Mouse (Mus musculus): ENCODE results near the gene Nlrp9b. TPM values are rescaled to one million over a fixed set of nuclear protein-coding genes. Genes with fewer than 3 reads are reported as not detected.

The Nlrp9b gene
- total and polyA plus RNA-seq, 3 experiments, result not detected

GRCm38 (mm10) chr7:19962423-19962822, 28.8 kb upstream of the Nlrp9b start:
- no peak overlapping the region for H3K27ac ChIP-seq (ENCODE audit: control insufficient read depth, low read depth, low read length)
- DNase-seq (ENCODE audit: low read depth, low spot score), result no peak
- H3K79me2 ChIP-seq (ENCODE audit: control insufficient read depth, insufficient read depth, low read length, poor library complexity), result no peaks in the 10 kb centered on the region
- H3K27me3 ChIP-seq (ENCODE audit: control insufficient read depth in 1 of 2, insufficient read depth in 2 of 2, low read length in 2 of 2), result peaks cover 0 to 3% of the 10 kb centered on the region in 2 experiments; a peak in 1 of 4 replicates
- no peak overlapping the region for H3K9ac ChIP-seq (ENCODE audit: control insufficient read depth, low read depth, low read length, poor library complexity, severe bottlenecking)
- H3K4me3 ChIP-seq (ENCODE audit: control insufficient read depth in 1 of 2, insufficient read depth in 1 of 2, low read depth in 2 of 2, low read length in 2 of 2), result no peak overlapping the region
- no peaks in the 10 kb centered on the region for H3K36me3 ChIP-seq (ENCODE audit: control insufficient read depth in 1 of 2, insufficient read depth in 2 of 2, low read length in 2 of 2)
- no peaks in the 10 kb centered on the region for H3K9me3 ChIP-seq (replicated peaks; ENCODE audit: insufficient read depth, low read length)
- TF ChIP-seq USF2 (IDR thresholded peaks at IDR 0.05; ENCODE audit: borderline replicate concordance in 1 of 2, insufficient read depth in 1 of 2, low read depth in 1 of 2, low read length in 2 of 2), result no peak
- no peak for TF ChIP-seq MAFK (IDR thresholded peaks at IDR 0.05; ENCODE audit: borderline replicate concordance, low read depth, low read length)
- TF ChIP-seq USF1 (IDR thresholded peaks at IDR 0.05; ENCODE audit: low read depth, low read length), result no peak
- TF ChIP-seq MXI1 (IDR thresholded peaks at IDR 0.05; ENCODE audit: low read depth, low read length), result no peak
- TF ChIP-seq ETS1 (IDR thresholded peaks at IDR 0.05; ENCODE audit: low read depth, low read length), result no peak
- no peak for TF ChIP-seq EP300 (IDR thresholded peaks at IDR 0.05; ENCODE audit: low read depth in 1 of 2, low read length in 2 of 2)
- TF ChIP-seq GATA1 (IDR thresholded peaks at IDR 0.05; ENCODE audit: low read depth, low read length), result no peak
- no peak for TF ChIP-seq RAD21 (IDR thresholded peaks at IDR 0.05; ENCODE audit: low read depth, low read length)
- no peak for TF ChIP-seq NELFE (IDR thresholded peaks at IDR 0.05; ENCODE audit: low read depth, low read length)
- no peak for TF ChIP-seq MAZ (IDR thresholded peaks at IDR 0.05; ENCODE audit: low read depth, low read length)
- no peak for TF ChIP-seq NRF1 (IDR thresholded peaks at IDR 0.05; ENCODE audit: insufficient read depth, low read depth, low read length, poor library complexity, severe bottlenecking)
- TF ChIP-seq RCOR1 (IDR thresholded peaks at IDR 0.05; ENCODE audit: low read depth, low read length), result no peak
- TF ChIP-seq ZKSCAN1 (IDR thresholded peaks at IDR 0.05; ENCODE audit: low read depth, low read length), result no peak
- TF ChIP-seq BHLHE40 (IDR thresholded peaks at IDR 0.05; ENCODE audit: borderline replicate concordance, low read depth, low read length), result no peak
- no peak for TF ChIP-seq TCF12 (IDR thresholded peaks at IDR 0.05; ENCODE audit: low read depth, low read length)
- H3K4me1 ChIP-seq (ENCODE audit: control insufficient read depth in 1 of 2, insufficient read depth in 2 of 2, low read length in 2 of 2), result no peaks in the 10 kb centered on the region

DNA sequence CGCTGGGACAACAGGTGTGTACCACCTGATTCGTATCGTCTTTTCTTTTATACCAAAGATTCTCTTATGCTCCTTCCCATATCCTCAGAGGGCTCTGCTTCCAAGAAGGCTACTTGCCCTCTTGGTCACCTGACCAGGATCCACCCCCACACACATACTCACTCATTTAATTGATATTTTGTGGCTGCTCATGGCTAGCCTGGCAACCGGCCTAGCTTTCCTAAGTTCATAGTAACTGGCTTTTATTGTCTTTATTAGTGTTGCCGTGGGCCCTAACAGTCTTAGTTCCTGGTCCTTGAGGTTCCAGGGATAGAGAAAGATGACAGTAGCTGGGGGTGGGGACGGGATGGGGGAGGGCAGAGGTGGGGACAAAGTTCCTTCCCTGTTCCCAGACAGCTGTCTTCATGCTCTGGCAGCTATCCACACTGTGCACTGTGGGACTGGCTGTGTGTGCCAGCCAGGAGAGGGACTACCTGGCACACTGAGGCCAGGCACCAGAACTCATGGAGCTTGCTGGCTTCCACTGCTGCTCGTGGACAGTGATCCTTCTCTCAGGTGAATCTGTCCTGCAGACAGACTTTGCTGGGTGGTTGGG, 26.2 kb upstream of the Nlrp9b start, which contains the start of gene Ceacam20:
Gene Ceacam20 (plus strand): TSS at position 428 of the 595 bp plus-strand sequence.
- Histone ChIP-seq H3K9me3 (replicated peaks; ENCODE audit: insufficient read depth, low read length) (no peaks in the 10 kb centered on the region), H3K27ac (ENCODE audit: control insufficient read depth, low read depth, low read length) (no peak within 1 kb of the TSS), H3K27me3 (ENCODE audit: control insufficient read depth in 1 of 2, insufficient read depth in 2 of 2, low read length in 2 of 2) (peaks cover 0 to 3% of the 10 kb centered on the region in 2 experiments; a peak in 1 of 4 replicates), H3K79me2 (ENCODE audit: control insufficient read depth, insufficient read depth, low read length, poor library complexity) (no peaks in the 10 kb centered on the region), H3K9ac (ENCODE audit: control insufficient read depth, low read depth, low read length, poor library complexity, severe bottlenecking) (no peak within 1 kb of the TSS), H3K4me3 (ENCODE audit: control insufficient read depth in 1 of 2, insufficient read depth in 1 of 2, low read depth in 2 of 2, low read length in 2 of 2) (no peak within 1 kb of the TSS), H3K36me3 (ENCODE audit: control insufficient read depth in 1 of 2, insufficient read depth in 2 of 2, low read length in 2 of 2) (no peaks in the 10 kb centered on the region), H3K4me1 (ENCODE audit: control insufficient read depth in 1 of 2, insufficient read depth in 2 of 2, low read length in 2 of 2) (no peaks in the 10 kb centered on the region)
- TF ChIP-seq CTCF (IDR thresholded peaks at IDR 0.05 in 2 of 3, conservative IDR thresholded peaks at IDR 0.05 in 1 of 3; ENCODE audit: control insufficient read depth in 1 of 3, insufficient read depth in 1 of 3, low read depth in 2 of 3, low read length in 3 of 3, poor library complexity in 1 of 3, severe bottlenecking in 1 of 3), result no peak
- TF ChIP-seq EP300 (IDR thresholded peaks at IDR 0.05; ENCODE audit: low read depth in 1 of 2, low read length in 2 of 2), result no peak
- TF ChIP-seq MXI1 (IDR thresholded peaks at IDR 0.05; ENCODE audit: low read depth, low read length), result no peak
- no peak for TF ChIP-seq GATA1 (IDR thresholded peaks at IDR 0.05; ENCODE audit: low read depth, low read length)
- no peak for TF ChIP-seq TCF12 (IDR thresholded peaks at IDR 0.05; ENCODE audit: low read depth, low read length)
- no peak for TF ChIP-seq BHLHE40 (IDR thresholded peaks at IDR 0.05; ENCODE audit: borderline replicate concordance, low read depth, low read length)
- no peak for TF ChIP-seq TAL1 (IDR thresholded peaks at IDR 0.05; ENCODE audit: low read length)
- DNase-seq (ENCODE audit: low read depth, low spot score), result no peak
